In genomic region chr17:45731172-45731864, GRCm38 (mm10) we compare ENCODE assay signal across 8 mouse cellular contexts. TPM values are rescaled to one million over a fixed set of nuclear protein-coding genes. Genes with fewer than 3 reads are reported as not detected.
DNase-seq lines count a peak whose midpoint lies in the region; ATAC-seq lines count a peak whose summit lies in the region.
"Had no signal": no experiment of that assay in that cellular context is flagged by ENCODE, and none has a peak within 500 bp of the region (broad histone marks: within the 10 kb centered on the region; RNA-seq: fewer than 3 reads in every experiment).

No protein-coding gene starts in this region.

- intact Hi-C loops in left cerebral cortex, postnatal 25 days (cut with DNase I), result loop anchor here (1.0 to 10.0 kb wide), 3 partner anchors 301 to 433 kb away; partner anchors contain the start of genes Gtpbp2 and Vegfa

- ATAC-seq in hindbrain, embryonic 13.5 days (ENCODE audit: low FRiP score), result 0 out of 2 replicates have a peak, but pooled peaks have one; percentile 0
- 0 out of 2 replicates have a peak, but pooled peaks have one; percentile 42 for ATAC-seq in monocyte, adult 5-6 weeks (replicated peaks; ENCODE audit: insufficient number of reproducible peaks, low FRiP score, low TSS enrichment, poor library complexity, severe bottlenecking)

- H3K4me3 ChIP-seq in hindbrain, embryonic 13.5 days, result no peak overlapping the region
- H3K4me3 ChIP-seq: myocyte had no signal

- H3K27me3 ChIP-seq in hindbrain, embryonic 13.5 days, result peaks cover 24% of the 10 kb centered on the region

- WGBS in hindbrain, embryonic 13.5 days, result 27% methylated on average over 9 of the region's 9 CpGs

- peak; percentile 60 for DNase-seq in WW6 (ENCODE audit: low read depth, low spot score)
- peak; percentile 90 to 92 for DNase-seq in cerebellum, adult 18-20 months
- peak; percentile 92 for DNase-seq in forelimb bud, embryonic 11.5 days (ENCODE audit: low read depth, low spot score)
- peak; percentile 89 to 92 for DNase-seq in left cerebral cortex, postnatal 25 days (ENCODE audit: low spot score in 2 of 2)
- peak; percentile 58 to 76 for DNase-seq in spleen, postnatal 14 days (ENCODE audit: low spot score in 2 of 2)

- no peaks in the 10 kb centered on the region for H3K9me3 ChIP-seq in hindbrain, embryonic 13.5 days

- no peak overlapping the region; the same call in 1 of the 2 replicates for H3K4me2 ChIP-seq in hindbrain, embryonic 13.5 days

- H3K4me1 ChIP-seq in hindbrain, embryonic 13.5 days (replicated peaks), result peaks cover 36% of the 10 kb centered on the region

- no peak overlapping the region for H3K9ac ChIP-seq in hindbrain, embryonic 13.5 days

- no peaks in the 10 kb centered on the region for H3K36me3 ChIP-seq in hindbrain, embryonic 13.5 days

- H3K27ac ChIP-seq in hindbrain, embryonic 13.5 days, result no peak overlapping the region

RNA-seq across cellular contexts. Expression of gene 1600014C23Rik, which starts 2.3 kb away (rescaled TPM):
- polyA plus RNA-seq in hindbrain, embryonic 13.5 days (2015; fragmentation: Nextera tagmentation; extraction: Ambion mirVana), result not detected in 2 replicates
- under 1 TPM in 1 of 2 experiments, not detected in 1; 0.73 TPM for total RNA-seq in left cerebral cortex, postnatal 25 days (2021)
- total RNA-seq in monocyte, adult 5-6 weeks (2017), result not detected in 3 replicates

RNA-seq across cellular contexts. Expression of gene Tmem63b, which starts 44.6 kb away (rescaled TPM):
- polyA plus RNA-seq in hindbrain, embryonic 13.5 days (2015; fragmentation: Nextera tagmentation; extraction: Ambion mirVana), result 123 and 139 TPM in 2 replicates
- 100 to 1,000 TPM; 178 to 186 TPM for total RNA-seq in left cerebral cortex, postnatal 25 days (2021)
- total RNA-seq in monocyte, adult 5-6 weeks (2017), result 17.1 to 29.0 TPM (median 19.7 TPM) in 3 replicates

RNA-seq across cellular contexts. Expression of gene Mrpl14, which starts 45.2 kb away (rescaled TPM):
- polyA plus RNA-seq in hindbrain, embryonic 13.5 days (2015; fragmentation: Nextera tagmentation; extraction: Ambion mirVana), result 121 and 122 TPM in 2 replicates
- total RNA-seq in left cerebral cortex, postnatal 25 days (2021), result 10 to 100 TPM; 39.5 to 41.2 TPM
- 7.8 to 26.8 TPM (median 18.1 TPM) in 3 replicates for total RNA-seq in monocyte, adult 5-6 weeks (2017)
